Mouse (Mus musculus): ENCODE results near the gene Tex13c3. TPM values are rescaled to one million over a fixed set of nuclear protein-coding genes. Genes with fewer than 3 reads are reported as not detected.
"Not testable (repeated sequence)": the region's sequence is repeated elsewhere in the genome, so short reads cannot be mapped to it uniquely, and the experiment has no call there.

The Tex13c3 gene
- total RNA-seq (2014; fragmentation: Nextera tagmentation) (not detected in 2 replicates), total RNA-seq (2017) (not detected in 2 replicates), polyA plus RNA-seq (2012) (not detected in 2 replicates)

GRCm38 (mm10) chrX:19481219-19481618 lies at the start of gene Tex13c3:
TSS of gene Tex13c3 (minus strand) at chrX:19481319.
- ATAC-seq (ENCODE audit: extremely low read depth, insufficient number of reproducible peaks, low FRiP score, poor library complexity, severe bottlenecking); H3K27me3 ChIP-seq (ENCODE audit: insufficient read depth, low read length); H3K4me1 ChIP-seq (ENCODE audit: insufficient read depth, low read depth, low read length); DNase-seq (ENCODE audit: low spot score); H3K9me3 ChIP-seq (replicated peaks); H3K36me3 ChIP-seq (replicated peaks); H3K4me3 ChIP-seq (ENCODE audit: low read depth, low read length): not testable (repeated sequence)

GRCm38 (mm10) chrX:19489731-19490130 lies 8.6 kb upstream of the Tex13c3 start:
- H3K4me1 ChIP-seq (ENCODE audit: insufficient read depth, low read depth, low read length): no peaks in the 10 kb centered on the region
- ATAC-seq (ENCODE audit: extremely low read depth, insufficient number of reproducible peaks, low FRiP score, poor library complexity, severe bottlenecking) (no peak), DNase-seq (ENCODE audit: low spot score) (no peak)
- TF ChIP-seq CTCF (IDR thresholded peaks at IDR 0.05; ENCODE audit: low read depth, low read length) (no peak), TAL1 (conservative IDR thresholded peaks at IDR 0.05; ENCODE audit: low read depth, low read length) (no peak), GATA2 (IDR thresholded peaks at IDR 0.05; ENCODE audit: borderline replicate concordance, low read depth, low read length) (no peak), GATA1 (IDR thresholded peaks at IDR 0.05; ENCODE audit: borderline replicate concordance, low read length) (no peak), POLR2AphosphoS5 (IDR thresholded peaks at IDR 0.05; ENCODE audit: insufficient replicate concordance, low read depth, low read length) (no peak)
- H3K9me3 ChIP-seq (replicated peaks): no peaks in the 10 kb centered on the region
- H3K4me3 ChIP-seq (ENCODE audit: low read depth, low read length): no peak overlapping the region
- no peaks in the 10 kb centered on the region for H3K27me3 ChIP-seq (ENCODE audit: insufficient read depth, low read length)
- H3K36me3 ChIP-seq (replicated peaks): no peaks in the 10 kb centered on the region

All from G1E (cell line).